Mouse (Mus musculus) CD4-positive, CD25-positive, alpha-beta regulatory T cell, adult 2 months (primary cell): ENCODE measurements at regions not wholly inside any gene's neighbourhood (a gene's known extent, or its start where the extent isn't known, plus 50 kb on each side); places are given as distances from the start of the nearest gene placed in this dataset.

Experiments used
- DNase-seq: peaks from one replicate; pipeline ENCODE4 v3.0.0-alpha.2; 2012; ENCODE audit warnings: low read depth, low spot score

DNA sequence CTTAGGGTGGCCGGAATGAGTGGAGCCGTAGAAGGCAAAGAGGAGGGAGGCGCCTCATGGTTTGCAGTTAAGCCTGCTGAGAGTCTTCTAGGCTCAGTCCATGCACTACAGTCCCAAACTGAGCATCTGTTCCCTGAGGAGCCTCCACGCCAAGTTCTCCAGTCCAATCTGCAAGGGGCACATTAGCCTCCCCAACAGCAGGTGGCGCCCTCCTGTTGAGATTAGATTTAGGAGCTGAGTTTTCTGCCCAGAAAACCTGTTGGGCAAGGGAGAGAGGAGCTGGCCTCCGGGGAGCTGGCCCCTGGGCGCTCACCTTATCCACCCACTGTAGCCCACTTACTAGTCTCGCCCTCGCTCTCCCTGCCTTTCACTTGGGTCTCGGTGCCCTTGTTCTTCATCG, 150.0 kb upstream of the Haao start:
- DNase-seq = peak; percentile 86

DNA sequence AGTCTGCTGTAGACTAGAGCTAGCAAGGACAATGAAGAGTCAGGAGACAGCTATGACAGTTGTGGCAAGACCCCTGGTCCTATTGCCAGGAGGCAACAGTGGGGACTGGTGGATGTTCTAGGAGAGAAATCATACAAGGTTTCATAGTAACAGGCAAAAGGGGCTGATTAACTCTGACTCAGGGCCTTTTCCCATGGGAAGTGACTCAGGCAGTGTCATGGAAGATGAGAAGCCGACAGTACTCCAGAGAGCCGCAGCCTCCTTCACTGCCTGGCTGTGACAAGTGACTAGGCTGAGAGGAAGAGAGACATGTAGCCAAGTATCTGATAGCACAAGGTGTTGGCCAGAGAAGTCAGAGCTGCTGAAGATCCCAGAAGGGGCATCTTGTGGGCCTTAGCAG, 145.3 kb upstream of the Haao start:
- DNase-seq = no peak

- peak; percentile 59 for DNase-seq
Observed at GRCm38 (mm10) chr17:83990421-83991365, 142.9 kb upstream of the Haao start.

DNA sequence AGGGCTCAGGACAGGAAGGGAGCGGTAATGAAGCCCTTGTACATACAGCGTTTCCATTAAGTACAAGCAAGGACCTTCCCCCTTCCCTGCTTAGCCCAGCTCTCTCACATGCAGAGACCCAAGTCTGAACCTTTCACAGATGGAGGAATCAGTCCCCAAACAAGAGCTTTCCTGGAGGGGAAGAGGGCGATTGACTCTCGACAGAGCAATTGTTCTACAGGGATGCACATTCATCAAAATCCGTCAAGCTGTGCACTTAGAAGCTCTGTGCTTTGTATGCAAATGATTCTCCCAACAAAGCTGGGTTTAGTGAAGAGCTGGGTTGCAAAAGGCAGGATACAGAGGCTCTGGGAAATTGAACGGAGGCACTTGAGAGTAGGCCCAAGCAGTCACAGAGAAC, 141.1 kb upstream of the Haao start:
- DNase-seq = no peak

GRCm38 (mm10) chr17:83988165-83988564, 140.4 kb upstream of the Haao start:
- no peak for DNase-seq

GRCm38 (mm10) chr17:83987683-83988082, 139.9 kb upstream of the Haao start:
- no peak for DNase-seq

- peak; percentile 48 for DNase-seq
Observed at GRCm38 (mm10) chr17:83985916-83986578, 138.3 kb upstream of the Haao start.

GRCm38 (mm10) chr17:83985333-83985790, 137.6 kb upstream of the Haao start:
- peak; percentile 38 for DNase-seq

DNA sequence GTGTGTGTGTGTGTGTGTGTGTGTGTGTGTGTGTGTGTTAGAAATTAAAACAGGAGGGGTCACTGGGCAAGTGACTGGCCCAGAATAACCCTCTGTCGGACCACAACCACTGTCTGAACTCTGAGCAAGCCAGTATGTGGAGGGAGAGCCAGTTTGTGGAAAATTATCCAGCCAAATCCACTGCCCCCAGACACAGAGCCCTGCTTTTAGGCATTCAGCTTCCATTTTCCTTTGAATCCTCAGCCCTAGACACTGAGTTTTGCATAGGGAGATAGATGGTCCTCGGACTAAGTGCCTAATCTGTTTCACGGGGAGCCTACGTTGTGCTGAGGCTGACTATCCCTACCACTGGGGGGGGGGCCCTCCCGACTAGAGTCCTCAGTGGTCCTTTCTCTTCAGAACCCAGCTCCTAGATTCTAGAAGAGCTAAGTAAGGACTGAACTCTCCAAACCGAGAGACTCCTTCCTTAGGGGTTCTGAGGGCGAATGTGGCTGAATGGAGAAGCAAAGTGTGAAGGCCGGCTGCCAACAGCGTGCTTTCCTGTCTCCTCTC, 136.2 kb upstream of the Haao start:
- no peak for DNase-seq

DNA sequence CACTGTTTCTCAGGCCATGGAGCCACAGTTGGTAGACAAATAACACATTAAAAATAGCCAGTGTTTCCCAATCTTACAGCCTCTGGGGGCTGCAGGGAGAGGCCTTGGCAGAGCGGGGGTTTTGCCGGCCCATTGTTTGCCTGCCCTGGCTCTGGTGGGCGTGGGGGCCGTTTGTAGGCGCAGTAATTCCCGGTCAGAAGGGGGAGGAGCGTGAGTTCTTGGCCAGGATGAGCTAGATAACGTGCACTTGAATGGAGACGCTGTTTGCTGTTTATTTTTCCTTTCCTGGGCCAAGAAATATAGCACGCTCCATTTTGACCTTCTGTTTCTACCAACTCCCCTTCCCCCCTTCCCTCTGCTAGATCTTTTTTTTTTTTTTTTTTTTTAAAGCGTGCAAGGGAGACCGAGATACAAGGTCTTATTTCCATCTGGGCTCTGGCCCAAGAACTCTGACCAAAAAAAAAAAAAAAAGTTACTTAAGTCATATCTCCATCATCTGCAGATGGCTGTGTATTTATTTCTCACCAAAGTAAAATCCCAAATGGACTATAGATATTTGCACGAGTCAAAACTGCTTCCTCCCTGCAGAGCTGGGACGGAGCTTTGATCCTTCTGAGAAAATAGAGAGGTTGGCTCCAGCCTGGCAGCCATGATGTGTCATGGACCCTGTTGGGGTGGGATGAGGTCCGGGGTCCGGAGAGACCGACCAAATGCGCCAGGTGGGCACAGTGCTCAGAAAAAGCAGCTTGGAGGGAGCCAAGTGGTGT, 135.5 kb upstream of the Haao start:
- no peak for DNase-seq

DNA sequence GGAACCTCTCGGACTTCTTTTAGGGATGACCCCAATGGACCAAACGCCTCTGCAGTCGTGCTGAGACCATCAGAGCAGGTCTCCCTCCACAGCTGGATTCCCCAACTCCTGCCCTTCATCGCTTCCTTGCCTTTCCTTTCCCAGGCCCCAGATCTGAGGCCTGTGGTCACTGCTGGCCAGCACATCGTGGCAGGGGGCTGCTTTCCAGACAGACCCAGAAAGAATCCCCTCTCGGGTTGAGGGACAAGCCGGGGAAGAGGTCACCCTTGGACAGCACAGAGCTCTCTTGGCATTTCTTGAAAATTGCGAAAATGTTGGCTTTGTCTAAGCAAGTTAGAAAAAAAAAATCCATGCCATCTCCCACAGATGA, 134.9 kb upstream of the Haao start:
- no peak for DNase-seq

GRCm38 (mm10) chr17:83978858-83979470, 131.2 kb upstream of the Haao start:
- DNase-seq = no peak

- DNase-seq = no peak
Observed at GRCm38 (mm10) chr17:83977725-83978124, 130.0 kb upstream of the Haao start.

DNA sequence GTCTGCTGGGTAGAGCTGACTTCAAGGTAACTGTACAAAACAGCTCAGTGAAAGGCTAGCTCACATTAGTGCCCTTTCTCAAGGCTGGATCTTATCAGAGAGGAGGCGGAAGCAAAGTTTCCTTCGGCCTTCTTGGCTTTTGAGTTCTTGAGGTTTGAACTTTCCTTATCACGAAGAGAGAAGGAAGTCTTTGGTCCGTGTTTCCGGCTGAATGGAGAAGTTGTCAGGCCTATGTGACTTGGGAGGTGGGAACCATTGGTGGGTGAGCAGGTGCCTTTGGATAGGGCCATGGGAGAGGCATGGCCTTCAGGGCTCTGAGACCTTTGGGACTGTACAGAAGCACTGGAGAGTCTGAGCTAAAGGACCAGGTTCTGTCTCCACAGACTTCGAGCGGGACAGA, 128.1 kb upstream of the Haao start:
- DNase-seq = peak; percentile 22

DNA sequence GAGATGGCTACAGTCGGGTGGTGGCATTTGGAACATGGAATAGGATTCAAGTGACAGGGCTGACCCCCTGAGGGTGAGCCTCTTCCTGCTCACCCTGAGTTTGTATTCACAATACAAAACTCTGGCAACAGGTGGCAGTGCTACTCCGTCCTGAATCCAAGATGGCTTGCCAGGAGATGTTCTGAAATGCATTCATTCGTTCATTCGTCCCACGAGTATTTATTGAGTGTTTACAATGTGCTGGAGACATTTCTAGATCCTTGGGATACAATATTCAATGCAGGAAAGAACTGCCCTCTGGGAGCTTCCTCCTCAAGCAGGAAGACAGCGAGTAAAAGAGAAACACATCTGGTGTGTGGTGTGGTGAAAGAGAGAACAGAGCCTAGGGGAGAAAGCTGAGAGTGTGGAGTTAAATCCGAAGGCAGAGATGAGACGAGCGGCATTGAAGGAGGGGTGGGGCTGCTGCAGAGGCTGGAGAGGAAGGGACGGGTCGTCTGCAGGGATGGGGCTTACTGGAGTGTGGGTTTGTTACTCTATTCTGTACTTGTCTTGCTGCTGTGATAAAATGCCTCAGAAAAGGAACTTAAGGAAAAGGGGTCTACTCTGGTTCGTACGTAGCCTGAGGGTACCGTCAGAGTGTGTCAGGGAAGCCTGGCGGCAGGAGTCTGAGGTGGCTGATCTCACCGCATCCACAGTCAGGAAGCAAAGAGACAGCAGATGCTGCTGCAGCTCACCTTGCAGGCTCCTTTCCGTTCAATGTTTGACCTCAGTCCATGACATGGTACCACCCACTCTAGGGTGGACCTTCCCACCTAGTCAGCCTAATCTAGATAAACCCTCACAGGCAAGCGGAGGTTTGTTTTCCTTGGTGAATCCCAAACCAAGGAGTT, 125.9 kb upstream of the Haao start:
- DNase-seq = peak; percentile 81

GRCm38 (mm10) chr17:83972874-83973273, 125.1 kb upstream of the Haao start:
- DNase-seq = no peak

- DNase-seq = no peak
Observed at GRCm38 (mm10) chr17:83972470-83972869, 124.7 kb upstream of the Haao start.

DNA sequence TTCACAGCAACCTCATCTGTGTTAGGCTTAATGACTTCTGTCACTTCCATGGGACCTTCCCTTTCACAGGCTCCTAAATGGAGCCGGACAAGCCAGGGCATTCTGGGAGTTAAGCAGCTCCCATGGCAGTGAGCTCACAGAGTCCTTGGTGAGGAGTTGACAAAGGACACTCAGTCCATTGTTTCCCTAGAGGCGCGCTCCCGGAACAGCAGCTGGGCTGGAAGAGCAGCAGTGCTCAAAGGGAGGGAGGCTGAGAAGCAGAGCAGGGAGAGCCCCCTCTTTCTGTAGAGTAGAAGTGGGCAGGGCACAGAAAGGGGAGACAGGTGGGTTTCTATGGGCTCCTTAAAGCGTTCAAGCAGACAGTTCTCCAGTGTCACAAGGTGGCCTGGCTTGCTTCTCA, 124.3 kb upstream of the Haao start:
- DNase-seq = no peak

DNA sequence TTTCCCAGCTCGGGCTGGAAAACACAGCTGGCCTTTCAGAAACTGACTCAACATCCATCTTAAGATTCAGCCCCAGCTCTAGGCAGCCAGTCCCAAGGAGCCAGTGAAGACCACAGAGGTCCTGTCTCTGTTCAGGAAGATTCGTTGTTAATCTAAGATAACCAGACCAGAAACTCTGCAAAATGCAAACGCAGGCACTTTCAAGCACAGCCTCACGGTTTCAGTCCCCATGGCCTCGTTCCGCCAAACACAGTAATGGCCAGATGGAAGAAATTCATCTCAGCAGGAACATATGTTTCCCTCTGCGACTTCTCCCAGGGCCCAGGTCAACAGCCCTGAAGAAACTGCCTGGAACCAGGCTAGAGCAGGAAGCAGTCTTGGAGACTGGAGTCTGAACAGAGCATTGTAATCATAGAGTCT, 121.7 kb upstream of the Haao start:
- DNase-seq = no peak

DNA sequence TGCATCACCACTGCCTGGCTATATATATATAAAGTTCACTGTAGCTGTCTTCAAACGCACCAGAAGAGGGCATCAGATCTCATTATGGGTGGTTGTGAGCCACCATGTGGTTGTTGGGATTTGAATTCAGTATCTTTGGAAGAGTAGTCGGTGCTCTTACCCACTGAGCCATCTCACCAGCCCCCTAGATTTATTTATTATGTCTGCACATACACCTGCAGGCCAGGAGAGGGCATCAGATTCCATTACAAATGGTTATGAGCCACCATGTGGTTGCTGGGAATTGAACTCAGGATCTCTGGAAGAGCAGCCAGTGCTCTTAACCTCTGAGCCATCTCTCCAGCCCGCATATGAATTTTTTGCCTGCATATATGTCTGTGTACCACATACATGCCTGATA, 120.4 kb upstream of the Haao start:
- peak; percentile 18 for DNase-seq
